Mouse (Mus musculus): Measurements from ENCODE around the gene Orm2. TPM values are rescaled to one million over a fixed set of nuclear protein-coding genes. Genes with fewer than 3 reads are reported as not detected.

Gene Orm2
- polyA plus RNA-seq, 1 experiment, result 2.9 TPM

GRCm38 (mm10) chr4:63377483-63377882 is 15.2 kb downstream of the Orm2 start:
- DNase-seq (ENCODE audit: low read depth), result no peak

- no peak for DNase-seq (ENCODE audit: low read depth)
These were observed 20.6 kb downstream of the Orm2 start for GRCm38 (mm10) chr4:63382676-63383369.

GRCm38 (mm10) chr4:63383474-63383873 is 21.2 kb downstream of the Orm2 start:
- no peak for DNase-seq (ENCODE audit: low read depth)

GRCm38 (mm10) chr4:63384262-63384661 is 22.0 kb downstream of the Orm2 start:
- DNase-seq (ENCODE audit: low read depth), result no peak

- DNase-seq (ENCODE audit: low read depth), result no peak
These were observed 23.0 kb downstream of the Orm2 start for GRCm38 (mm10) chr4:63385253-63385652.

GRCm38 (mm10) chr4:63385784-63386183 is 23.5 kb downstream of the Orm2 start:
- no peak for DNase-seq (ENCODE audit: low read depth)

- DNase-seq (ENCODE audit: low read depth), result no peak
These were observed 25.8 kb downstream of the Orm2 start for GRCm38 (mm10) chr4:63388029-63388428.

GRCm38 (mm10) chr4:63389121-63389886 is 27.1 kb downstream of the Orm2 start:
- no peak for DNase-seq (ENCODE audit: low read depth)

GRCm38 (mm10) chr4:63389887-63390528 is 27.8 kb downstream of the Orm2 start:
- DNase-seq (ENCODE audit: low read depth), result no peak

GRCm38 (mm10) chr4:63391322-63391721 is 29.1 kb downstream of the Orm2 start:
- no peak for DNase-seq (ENCODE audit: low read depth)

- no peak for DNase-seq (ENCODE audit: low read depth)
These were observed 35.8 kb downstream of the Orm2 start for GRCm38 (mm10) chr4:63397981-63398537.

GRCm38 (mm10) chr4:63398854-63399609 is 36.8 kb downstream of the Orm2 start:
- no peak for DNase-seq (ENCODE audit: low read depth)

- no peak for DNase-seq (ENCODE audit: low read depth)
These were observed 37.5 kb downstream of the Orm2 start for GRCm38 (mm10) chr4:63399691-63400270.

- DNase-seq (ENCODE audit: low read depth), result no peak
These were observed 38.5 kb downstream of the Orm2 start for GRCm38 (mm10) chr4:63400541-63401306.

- DNase-seq (ENCODE audit: low read depth), result no peak
These were observed 39.4 kb downstream of the Orm2 start for GRCm38 (mm10) chr4:63401620-63402019.

- DNase-seq (ENCODE audit: low read depth), result no peak
These were observed 39.8 kb downstream of the Orm2 start for GRCm38 (mm10) chr4:63402056-63402455.

GRCm38 (mm10) chr4:63402558-63402957 is 40.3 kb downstream of the Orm2 start:
- DNase-seq (ENCODE audit: low read depth), result no peak

- no peak for DNase-seq (ENCODE audit: low read depth)
These were observed 41.1 kb downstream of the Orm2 start, which contains the start of gene Akna for GRCm38 (mm10) chr4:63403040-63403959. Akna (minus strand) TSS chr4:63403354.

- no peak for DNase-seq (ENCODE audit: low read depth)
These were observed 42.0 kb downstream of the Orm2 start for GRCm38 (mm10) chr4:63404205-63404604.
